Mouse (Mus musculus): ENCODE measurements around the gene Snx29. TPM values are rescaled to one million over a fixed set of nuclear protein-coding genes. Genes with fewer than 3 reads are reported as not detected.

Snx29 gene
- polyA plus RNA-seq, 2 experiments, result 1.9 TPM

DNA sequence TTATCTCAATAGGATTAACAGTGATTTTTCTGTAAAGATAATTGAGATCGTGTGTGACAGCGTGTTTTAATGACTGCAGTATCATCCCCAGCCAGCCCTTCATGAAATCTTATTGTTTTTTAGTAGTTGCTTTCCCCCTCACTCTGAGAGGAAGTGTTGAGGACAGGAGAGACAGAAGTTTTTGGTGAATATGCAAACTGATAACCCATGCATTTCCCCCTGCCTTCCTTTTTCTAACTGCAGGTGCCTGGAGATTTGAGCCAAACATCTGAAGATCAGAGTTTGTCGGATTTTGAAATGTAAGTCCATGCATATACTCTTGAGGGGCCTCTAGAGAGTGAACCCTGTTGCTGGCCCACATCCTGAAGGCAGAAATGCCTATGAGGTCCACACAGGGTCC lies 333.2 kb downstream of the Snx29 start:
- H3K4me1 ChIP-seq (replicated peaks; ENCODE audit: control insufficient read depth in 2 of 2, insufficient read depth in 2 of 2, low read length in 1 of 2), result no peaks in the 10 kb centered on the region; a peak in 2 of 4 replicates
- no peaks in the 10 kb centered on the region for H3K36me3 ChIP-seq (replicated peaks; ENCODE audit: control insufficient read depth, insufficient read depth, low read depth)
- no peak overlapping the region for H3K27ac ChIP-seq
- no peak for ATAC-seq (ENCODE audit: insufficient read depth)
- TF ChIP-seq CTCF (IDR thresholded peaks at IDR 0.05; ENCODE audit: low read depth), result no peak
- no peak for TF ChIP-seq EP300 (IDR thresholded peaks at IDR 0.05; ENCODE audit: low read depth)
- H3K9ac ChIP-seq (replicated peaks), result no peak overlapping the region
- DNase-seq (ENCODE audit: low read depth in 3 of 3, low spot score in 3 of 3), result no peak
- H3K4me2 ChIP-seq (ENCODE audit: low read depth), result no peak overlapping the region
- H3K9me3 ChIP-seq (ENCODE audit: control insufficient read depth, low read length), result no peaks in the 10 kb centered on the region
- WGBS (ENCODE audit: insufficient replicate concordance), result 26% methylated on average over 3 of the region's 3 CpGs
- no peaks in the 10 kb centered on the region for H3K27me3 ChIP-seq (ENCODE audit: control insufficient read depth, insufficient read depth, low read length)
- no peak overlapping the region for H3K4me3 ChIP-seq (ENCODE audit: insufficient read depth in 1 of 2, low read depth in 2 of 2, low read length in 2 of 2)

DNA sequence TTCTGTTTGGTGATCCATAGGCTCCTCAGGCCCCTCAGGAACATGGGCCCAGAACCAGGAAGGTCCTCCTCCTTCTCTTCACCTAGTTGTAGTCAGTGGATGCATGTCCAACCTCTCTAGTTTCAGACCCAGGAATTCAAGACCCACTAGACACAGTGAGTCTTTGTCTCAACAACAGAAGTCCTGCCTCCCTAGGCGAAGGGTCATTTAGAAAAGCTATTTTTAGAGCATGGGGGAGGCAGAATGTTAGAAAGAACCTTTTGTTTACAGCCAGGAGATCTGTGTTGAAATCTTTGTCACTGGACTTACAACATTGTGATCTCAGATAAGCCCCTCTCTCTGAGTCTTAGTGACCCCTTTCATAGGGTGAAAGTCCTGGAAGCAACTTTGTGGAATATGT lies 334.4 kb downstream of the Snx29 start:
- no peaks in the 10 kb centered on the region for H3K9me3 ChIP-seq (ENCODE audit: control insufficient read depth, low read length)
- H3K4me1 ChIP-seq (replicated peaks; ENCODE audit: control insufficient read depth in 2 of 2, insufficient read depth in 2 of 2, low read length in 1 of 2), result no peaks in the 10 kb centered on the region; a peak in 1 of 4 replicates
- no peak overlapping the region for H3K4me2 ChIP-seq (ENCODE audit: low read depth)
- H3K27ac ChIP-seq, result no peak overlapping the region
- H3K27me3 ChIP-seq (ENCODE audit: control insufficient read depth, insufficient read depth, low read length), result no peaks in the 10 kb centered on the region
- TF ChIP-seq EP300 (IDR thresholded peaks at IDR 0.05; ENCODE audit: low read depth), result no peak
- no peak for TF ChIP-seq CTCF (IDR thresholded peaks at IDR 0.05; ENCODE audit: low read depth)
- no peak overlapping the region for H3K4me3 ChIP-seq (ENCODE audit: insufficient read depth in 1 of 2, low read depth in 2 of 2, low read length in 2 of 2)
- no peak overlapping the region for H3K9ac ChIP-seq (replicated peaks)
- 58% methylated on average over 1 of the region's 1 CpGs for WGBS (ENCODE audit: insufficient replicate concordance)
- no peak for ATAC-seq (ENCODE audit: insufficient read depth)
- H3K36me3 ChIP-seq (replicated peaks; ENCODE audit: control insufficient read depth, insufficient read depth, low read depth), result no peaks in the 10 kb centered on the region
- DNase-seq (ENCODE audit: low read depth in 3 of 3, low spot score in 3 of 3), result no peak

GRCm38 (mm10) chr16:11659111-11659720 lies 336.5 kb downstream of the Snx29 start:
- 13% methylated on average over 6 of the region's 6 CpGs for WGBS (ENCODE audit: insufficient replicate concordance)
- Histone ChIP-seq H3K27ac (no peak overlapping the region), H3K9me3 (ENCODE audit: control insufficient read depth, low read length) (no peaks in the 10 kb centered on the region), H3K4me2 (ENCODE audit: low read depth) (no peak overlapping the region), H3K27me3 (ENCODE audit: control insufficient read depth, insufficient read depth, low read length) (no peaks in the 10 kb centered on the region), H3K36me3 (replicated peaks; ENCODE audit: control insufficient read depth, insufficient read depth, low read depth) (no peaks in the 10 kb centered on the region), H3K4me3 (ENCODE audit: insufficient read depth in 1 of 2, low read depth in 2 of 2, low read length in 2 of 2) (no peak overlapping the region), H3K4me1 (replicated peaks; ENCODE audit: control insufficient read depth in 2 of 2, insufficient read depth in 2 of 2, low read length in 1 of 2) (no peaks in the 10 kb centered on the region; a peak in 1 of 4 replicates), H3K9ac (replicated peaks) (no peak overlapping the region)
- DNase-seq (ENCODE audit: low read depth in 3 of 3, low spot score in 3 of 3) (no peak), ATAC-seq (ENCODE audit: insufficient read depth) (no peak)
- TF ChIP-seq EP300 (IDR thresholded peaks at IDR 0.05; ENCODE audit: low read depth) (no peak), CTCF (IDR thresholded peaks at IDR 0.05; ENCODE audit: low read depth) (no peak)

DNA sequence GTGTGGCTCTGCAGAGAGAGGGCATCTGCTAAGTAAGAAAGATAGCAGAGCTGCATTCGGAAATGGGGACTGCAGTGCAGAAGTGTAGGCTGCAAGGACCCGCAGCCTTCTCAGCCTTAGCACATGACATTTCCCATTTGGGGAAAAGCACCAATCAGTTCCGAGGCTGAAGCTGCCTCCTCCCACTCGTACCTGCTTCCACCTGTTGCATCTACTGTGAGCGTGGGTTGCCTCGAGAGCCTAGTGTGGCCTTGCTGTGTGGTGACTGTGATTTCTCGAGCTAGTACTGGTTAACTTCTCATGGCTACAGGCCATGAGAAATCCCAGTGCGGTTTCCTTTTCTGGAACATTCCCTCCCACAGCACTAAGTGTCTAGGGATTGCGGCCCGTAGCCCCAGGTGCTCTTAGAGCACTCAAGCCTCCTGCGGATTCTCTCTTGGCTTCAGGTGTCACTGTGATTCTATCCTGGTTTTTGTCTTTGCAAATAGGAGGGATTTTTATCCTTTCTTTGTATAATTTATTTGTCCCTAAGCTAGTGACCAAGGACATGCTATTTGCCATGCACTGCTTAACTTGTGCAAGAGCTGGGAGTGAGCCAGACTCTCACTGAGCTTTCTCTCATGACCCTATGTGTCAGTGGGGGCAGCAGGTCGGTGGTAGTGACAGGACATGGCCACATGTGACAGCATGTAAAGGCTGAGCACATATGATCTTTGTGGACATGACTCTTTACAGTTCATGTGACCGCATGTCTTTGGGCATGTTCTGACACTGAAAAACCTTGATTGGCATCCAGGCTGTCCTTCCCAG lies 342.4 kb downstream of the Snx29 start:
- DNase-seq (ENCODE audit: low read depth in 3 of 3, low spot score in 3 of 3) (no peak), ATAC-seq (ENCODE audit: insufficient read depth) (no peak)
- TF ChIP-seq EP300 (IDR thresholded peaks at IDR 0.05; ENCODE audit: low read depth), result no peak
- Histone ChIP-seq H3K4me1 (replicated peaks; ENCODE audit: control insufficient read depth in 2 of 2, insufficient read depth in 2 of 2, low read length in 1 of 2) (no peaks in the 10 kb centered on the region), H3K27ac (no peak overlapping the region), H3K36me3 (replicated peaks; ENCODE audit: control insufficient read depth, insufficient read depth, low read depth) (no peaks in the 10 kb centered on the region), H3K27me3 (ENCODE audit: control insufficient read depth, insufficient read depth, low read length) (no peaks in the 10 kb centered on the region), H3K4me3 (ENCODE audit: insufficient read depth in 1 of 2, low read depth in 2 of 2, low read length in 2 of 2) (no peak overlapping the region), H3K4me2 (ENCODE audit: low read depth) (no peak overlapping the region), H3K9ac (replicated peaks) (no peak overlapping the region), H3K9me3 (ENCODE audit: control insufficient read depth, low read length) (no peaks in the 10 kb centered on the region)
- 69% methylated on average over 13 of the region's 13 CpGs for WGBS (ENCODE audit: insufficient replicate concordance)

GRCm38 (mm10) chr16:11665869-11666268 lies 343.2 kb downstream of the Snx29 start:
- WGBS (ENCODE audit: insufficient replicate concordance), result 44% methylated on average over 6 of the region's 6 CpGs
- Histone ChIP-seq H3K36me3 (replicated peaks; ENCODE audit: control insufficient read depth, insufficient read depth, low read depth) (no peaks in the 10 kb centered on the region), H3K4me3 (ENCODE audit: insufficient read depth in 1 of 2, low read depth in 2 of 2, low read length in 2 of 2) (no peak overlapping the region), H3K9ac (replicated peaks) (no peak overlapping the region), H3K9me3 (ENCODE audit: control insufficient read depth, low read length) (no peaks in the 10 kb centered on the region), H3K4me1 (replicated peaks; ENCODE audit: control insufficient read depth in 2 of 2, insufficient read depth in 2 of 2, low read length in 1 of 2) (no peaks in the 10 kb centered on the region), H3K27ac (no peak overlapping the region), H3K27me3 (ENCODE audit: control insufficient read depth, insufficient read depth, low read length) (no peaks in the 10 kb centered on the region), H3K4me2 (ENCODE audit: low read depth) (no peak overlapping the region)
- no peak for TF ChIP-seq CTCF (IDR thresholded peaks at IDR 0.05; ENCODE audit: low read depth)
- TF ChIP-seq EP300 (IDR thresholded peaks at IDR 0.05; ENCODE audit: low read depth), result no peak
- ATAC-seq (ENCODE audit: insufficient read depth) (no peak), DNase-seq (ENCODE audit: low read depth in 3 of 3, low spot score in 3 of 3) (no peak)

All from liver, embryonic 14.5 days (tissue).